Mouse (Mus musculus) kidney, postnatal 25 days (tissue): ENCODE results near the gene Gm3402.
"Not testable (repeated sequence)": the region's sequence is repeated elsewhere in the genome, so short reads cannot be mapped to it uniquely, and the experiment has no call there.

Source experiments
- DNase-seq, 2 experiments: peaks; one replicate each; pipeline ENCODE4 v3.0.0; 2021; ENCODE audit warnings: mixed read lengths in 2 of 2

The Gm3402 gene

GRCm38 (mm10) chr5:146513823-146514222, at the start of gene Gm3402:
Gm3402 (plus strand) TSS chr5:146514123.
- DNase-seq: not testable (repeated sequence)

- no peak for DNase-seq
These were observed 47.3 kb upstream of the Gm3402 start for GRCm38 (mm10) chr5:146466663-146467062.

- DNase-seq: peak; percentile 10 to 42
These were observed 45.6 kb upstream of the Gm3402 start for GRCm38 (mm10) chr5:146468311-146468710.

GRCm38 (mm10) chr5:146470821-146471220, 43.1 kb upstream of the Gm3402 start:
- DNase-seq: no peak

- DNase-seq: peak; percentile 32 to 51
These were observed 42.6 kb upstream of the Gm3402 start for GRCm38 (mm10) chr5:146471311-146471710.

GRCm38 (mm10) chr5:146471821-146472220, 42.1 kb upstream of the Gm3402 start:
- DNase-seq: no peak

- DNase-seq: peak; percentile 49 to 54
These were observed 34.4 kb upstream of the Gm3402 start for GRCm38 (mm10) chr5:146479564-146479963.

GRCm38 (mm10) chr5:146481665-146482064, 32.3 kb upstream of the Gm3402 start, which contains the start of gene Gm6408:
Gm6408 (plus strand) TSS chr5:146481965.
- DNase-seq: not testable (repeated sequence)

GRCm38 (mm10) chr5:146488959-146489358, 25.0 kb upstream of the Gm3402 start:
- peak; percentile 42 to 68 for DNase-seq

- DNase-seq: not testable (repeated sequence)
These were observed 22.9 kb upstream of the Gm3402 start, which contains the start of gene Gm6370 for GRCm38 (mm10) chr5:146491063-146491462. Gm6370 (plus strand) TSS chr5:146491363.

GRCm38 (mm10) chr5:146502099-146502498, 11.8 kb upstream of the Gm3402 start, which contains the start of gene 4930449I24Rik:
4930449I24Rik (plus strand) TSS chr5:146502399.
- not testable (repeated sequence) for DNase-seq

- DNase-seq: not testable (repeated sequence)
These were observed 11.6 kb downstream of the Gm3402 start, which contains the start of gene Gm3404 for GRCm38 (mm10) chr5:146525501-146525900. Gm3404 (plus strand) TSS chr5:146525801.

GRCm38 (mm10) chr5:146537347-146537746, 23.4 kb downstream of the Gm3402 start, which contains the start of gene Gm3409:
Gm3409 (plus strand) TSS chr5:146537647.
- DNase-seq: not testable (repeated sequence)

- not testable (repeated sequence) for DNase-seq
These were observed 41.9 kb downstream of the Gm3402 start, which contains the start of gene Gm3415 for GRCm38 (mm10) chr5:146555836-146556235. Gm3415 (plus strand) TSS chr5:146556136.

GRCm38 (mm10) chr5:146564259-146564658, 50.3 kb downstream of the Gm3402 start:
- no peak for DNase-seq
